Mouse (Mus musculus): ENCODE results near the gene Zfp628. TPM values are rescaled to one million over a fixed set of nuclear protein-coding genes. Genes with fewer than 3 reads are reported as not detected.
A peak's percentile ranks its signal among the peaks of the same experiment; 100 is the strongest.
"Not testable (repeated sequence)": the region's sequence is repeated elsewhere in the genome, so short reads cannot be mapped to it uniquely, and the experiment has no call there.

The Zfp628 gene
- total RNA-seq (2021): 10 to 100 TPM; 14.5 to 16.3 TPM
- long read RNA-seq, experiment 1, partial matches to known transcripts: 0 of 6 reads
- long read RNA-seq, experiment 1, other reads (novel, unspliced or antisense): 4 of 6 reads
- long read RNA-seq, experiment 2, partial matches to known transcripts: 0 of 2 reads
- long read RNA-seq, experiment 2, other reads (novel, unspliced or antisense): 1 of 2 reads

DNA sequence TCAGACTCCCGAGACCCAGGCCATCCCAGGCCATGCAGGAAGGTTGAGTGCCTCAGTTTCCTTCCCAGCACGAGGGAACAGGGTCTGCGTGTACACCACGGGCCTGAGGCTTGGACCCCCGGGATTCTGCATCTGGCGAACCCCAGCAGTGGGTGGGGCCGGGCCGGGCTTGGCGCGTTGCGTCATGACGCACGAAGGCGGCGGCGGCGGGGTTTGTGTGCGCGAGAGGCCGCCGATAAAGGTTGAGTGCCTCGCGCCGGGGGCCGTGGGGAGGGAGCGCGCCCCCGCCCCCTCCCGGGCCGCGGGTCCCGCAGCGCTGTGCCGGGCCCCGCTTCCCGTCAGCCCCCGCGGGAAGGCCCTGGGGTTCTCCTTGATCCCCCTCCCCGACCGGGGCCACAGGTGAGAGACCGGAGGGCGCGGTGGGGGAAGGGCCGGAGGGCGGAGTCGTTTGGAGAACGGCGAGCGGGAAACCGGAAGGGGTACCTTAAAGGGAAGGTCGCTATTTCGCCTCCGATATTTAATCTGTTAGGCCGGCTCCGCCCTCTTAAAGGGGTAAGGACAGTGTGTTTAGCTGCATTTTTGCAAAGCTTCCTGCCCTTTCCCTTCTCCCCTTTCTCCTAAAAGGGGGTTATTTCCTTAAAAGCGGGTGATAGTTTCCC, at the start of gene Zfp628:
Gene Zfp628 (plus strand): TSS at position 211 of the 659 bp plus-strand sequence.
- intact Hi-C loops (cut with DNase I): no loop called here
- DNase-seq (ENCODE audit: low spot score in 2 of 2): peak; percentile 94 to 95

DNA sequence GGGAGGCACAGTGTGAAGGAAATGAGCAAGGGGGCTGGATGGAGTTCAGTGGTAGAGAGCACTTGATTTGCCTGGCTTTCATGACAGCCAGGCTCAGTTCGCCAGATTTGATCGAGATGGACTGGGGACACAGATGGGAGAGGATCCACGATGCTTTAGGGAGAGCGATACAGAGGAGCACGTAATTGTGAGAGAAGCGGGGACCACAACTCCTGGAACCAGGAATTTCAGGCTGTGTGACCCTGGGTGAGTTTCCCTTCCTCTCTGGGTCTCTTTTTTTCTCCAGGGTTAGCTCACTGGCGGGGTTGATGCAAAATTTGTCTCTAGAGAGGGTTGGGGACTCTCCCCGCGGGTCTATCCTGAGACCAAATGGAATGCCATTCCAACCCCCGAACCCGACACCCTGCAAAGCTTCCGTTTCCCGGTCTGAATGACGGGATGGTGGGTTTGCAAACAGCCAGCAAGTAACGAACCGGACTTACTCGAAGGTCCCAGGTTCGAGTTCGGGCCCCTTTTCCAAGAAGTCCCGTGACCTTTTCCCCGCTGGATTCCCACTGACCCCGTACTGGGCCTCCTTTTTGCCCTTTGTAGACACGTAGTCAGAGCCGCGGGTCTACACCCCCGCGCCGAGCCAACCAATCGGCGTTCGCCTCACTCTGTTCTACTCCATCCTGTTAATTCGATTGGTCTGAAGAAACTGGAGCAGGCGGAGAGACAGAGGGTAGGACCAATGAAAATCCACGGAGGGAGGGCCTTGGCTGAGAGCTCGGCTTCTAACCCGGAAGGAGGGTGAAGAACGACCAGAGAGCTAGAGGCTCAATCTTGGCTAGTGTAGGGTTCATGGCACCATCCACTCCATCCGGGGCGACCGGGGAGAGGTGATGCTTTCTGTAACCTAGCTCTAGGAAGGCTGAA, 49.2 kb upstream of the Zfp628 start:
- intact Hi-C loops (cut with DNase I): no loop called here
- peak; percentile 96 for DNase-seq (ENCODE audit: low spot score in 2 of 2)

DNA sequence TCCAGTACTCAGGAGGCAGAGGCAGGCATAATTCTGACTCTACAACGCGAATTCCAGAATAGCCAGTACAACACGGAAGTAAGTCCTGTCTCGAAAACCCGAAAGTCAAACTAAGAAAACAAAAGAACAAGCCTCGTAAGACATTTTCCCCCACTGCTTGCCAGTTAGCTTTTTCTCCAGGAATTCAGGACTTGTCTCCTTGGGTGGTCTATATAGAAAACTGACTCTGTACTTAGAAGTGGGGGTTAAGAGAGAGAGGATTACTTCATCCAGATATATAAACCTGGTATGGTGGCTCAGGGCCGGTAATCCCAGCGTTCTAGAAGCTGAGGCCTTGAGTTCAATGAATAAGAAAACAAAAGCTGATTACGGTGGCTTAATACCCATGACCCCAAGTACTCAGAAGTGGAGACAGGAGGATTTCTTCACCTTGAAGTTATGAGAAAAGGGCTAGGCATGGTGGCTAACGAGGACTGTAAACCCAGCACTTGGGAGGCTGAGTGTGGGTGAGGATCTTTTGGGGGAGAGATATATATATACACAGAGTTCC, 48.3 kb upstream of the Zfp628 start:
- intact Hi-C loops (cut with DNase I): no loop called here
- no peak for DNase-seq (ENCODE audit: low spot score in 2 of 2)

DNA sequence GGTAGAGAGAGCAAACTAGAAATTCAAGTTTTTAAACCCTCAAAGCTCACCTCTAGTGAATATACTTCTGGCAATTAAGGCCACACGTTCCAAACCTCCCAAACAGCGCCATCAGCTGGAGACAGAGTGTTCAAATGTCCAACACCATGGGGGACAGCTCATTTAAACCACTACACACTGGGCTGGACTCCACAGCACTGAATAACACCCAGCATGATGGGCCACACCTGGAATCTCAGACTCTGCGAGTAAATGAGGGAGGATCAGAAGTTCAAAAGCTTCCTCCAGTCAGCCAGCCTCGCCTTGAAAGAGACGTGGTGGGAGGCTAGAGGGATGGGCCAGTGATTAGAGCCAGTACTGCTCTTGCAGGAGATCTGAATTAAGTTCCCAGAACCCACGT, 44.9 kb upstream of the Zfp628 start, which contains the start of gene Isoc2b:
Gene Isoc2b (minus strand): TSS at position 126 of the 400 bp plus-strand sequence.
- DNase-seq (ENCODE audit: low spot score in 2 of 2): no peak
- intact Hi-C loops (cut with DNase I): no loop called here

DNA sequence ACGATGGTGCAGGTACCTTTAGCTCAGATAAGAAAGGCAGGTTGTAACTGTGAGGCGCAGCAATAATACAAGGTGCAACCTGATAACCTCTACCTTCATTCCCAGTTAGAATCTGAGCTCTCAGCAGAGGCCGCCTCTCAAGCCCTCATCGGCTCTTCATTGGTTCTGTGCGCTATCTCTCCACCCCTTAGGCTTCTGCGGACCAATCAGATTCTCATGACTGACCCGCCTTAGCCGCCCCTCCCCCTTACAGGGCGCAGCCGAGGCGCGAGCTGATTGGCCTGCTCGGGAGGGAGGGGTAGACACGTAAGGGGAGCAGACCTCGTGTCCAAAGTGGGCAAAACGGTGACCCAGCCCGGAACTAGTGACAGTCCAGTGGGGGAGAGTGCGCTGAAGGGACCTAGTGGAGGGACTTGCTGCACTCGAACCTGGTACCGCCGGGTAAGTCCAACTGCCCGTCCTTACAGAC, 38.2 kb upstream of the Zfp628 start, which contains the start of gene Isoc2a:
Gene Isoc2a (plus strand): TSS at position 401 of the 469 bp plus-strand sequence.
- DNase-seq (ENCODE audit: low spot score in 2 of 2): peak; percentile 82 to 90
- intact Hi-C loops (cut with DNase I): no loop called here

DNA sequence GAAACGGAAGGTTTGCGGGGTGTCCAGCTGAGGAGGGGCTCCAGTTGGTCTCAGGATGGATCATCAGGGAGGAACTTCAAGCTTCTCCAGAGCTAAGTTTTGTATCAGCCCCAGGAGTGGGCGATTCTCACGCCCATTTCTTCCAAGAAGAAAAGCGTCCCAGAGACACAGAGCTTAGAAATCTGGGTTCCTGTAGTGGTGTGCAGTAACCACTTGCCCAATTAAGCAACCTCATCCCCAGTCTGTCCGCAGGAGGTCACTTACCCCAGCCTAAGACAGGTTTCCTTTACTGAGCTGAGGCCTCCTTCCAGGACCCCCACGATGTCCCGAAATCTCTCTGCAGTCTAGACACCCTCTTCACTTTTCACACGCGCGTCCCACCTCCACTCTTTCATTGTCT, 37.8 kb upstream of the Zfp628 start:
- no peak for DNase-seq (ENCODE audit: low spot score in 2 of 2)
- intact Hi-C loops (cut with DNase I): no loop called here

DNA sequence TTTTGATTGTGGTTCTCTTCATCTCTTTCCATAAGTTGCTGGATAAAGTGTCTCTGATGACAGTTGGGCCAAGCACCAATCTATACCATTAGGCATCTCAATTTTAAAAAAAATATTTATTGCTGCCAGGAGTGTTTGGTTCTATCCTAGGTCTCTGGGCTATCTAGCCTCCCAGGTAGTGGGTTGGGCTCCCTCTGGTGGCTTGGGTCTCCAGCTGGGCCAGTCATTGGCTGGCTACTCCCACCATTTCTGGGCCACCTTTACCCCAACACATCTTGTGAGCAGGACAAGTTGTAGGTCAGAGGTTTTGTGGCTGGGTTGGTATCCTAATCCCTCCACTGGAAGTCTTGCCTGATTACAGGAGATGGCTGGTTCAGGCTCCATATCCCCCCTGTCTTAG, 36.8 kb upstream of the Zfp628 start:
- no peak for DNase-seq (ENCODE audit: low spot score in 2 of 2)
- intact Hi-C loops (cut with DNase I): no loop called here

DNA sequence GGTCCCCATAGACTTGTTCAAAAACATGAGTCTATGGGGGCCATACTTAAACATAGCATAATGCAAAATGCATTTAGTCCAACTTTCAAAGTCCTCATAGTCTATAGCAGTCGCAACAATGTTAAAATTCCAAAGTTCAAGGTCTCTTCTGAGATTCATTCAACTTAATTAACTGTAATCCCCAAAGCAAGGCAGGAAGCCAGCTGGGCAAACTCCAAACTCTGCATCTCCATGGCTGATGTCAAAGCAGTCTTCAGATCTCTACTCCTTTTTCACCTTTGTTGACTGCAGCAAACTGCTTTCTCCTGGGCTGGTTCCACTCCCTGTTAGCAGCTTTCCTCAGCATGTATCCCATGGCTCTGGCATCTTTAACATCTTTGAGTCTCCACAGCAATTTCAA, 36.0 kb upstream of the Zfp628 start:
- intact Hi-C loops (cut with DNase I); DNase-seq (ENCODE audit: low spot score in 2 of 2): not testable (repeated sequence)

DNA sequence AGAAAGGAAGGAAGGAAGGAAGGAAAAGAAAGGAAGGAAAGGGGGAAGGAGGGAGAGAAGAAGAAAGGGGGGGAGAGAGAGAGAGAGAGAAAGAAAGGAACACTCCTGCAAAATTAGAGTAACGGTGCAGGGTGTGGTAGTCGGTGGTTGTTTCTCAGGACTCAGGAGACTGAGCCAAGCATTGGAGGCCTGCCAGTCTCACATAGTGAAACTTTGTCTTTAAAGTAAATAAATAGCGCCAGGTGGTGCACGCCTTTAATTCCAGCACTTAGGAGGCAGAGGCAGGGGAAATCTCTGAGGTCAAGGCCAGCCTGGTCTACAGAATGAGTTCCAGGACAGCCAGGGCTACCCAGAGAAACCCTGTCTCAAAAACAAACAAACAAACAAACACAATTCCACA, 28.3 kb upstream of the Zfp628 start:
- DNase-seq (ENCODE audit: low spot score in 2 of 2): no peak
- intact Hi-C loops (cut with DNase I): no loop called here

DNA sequence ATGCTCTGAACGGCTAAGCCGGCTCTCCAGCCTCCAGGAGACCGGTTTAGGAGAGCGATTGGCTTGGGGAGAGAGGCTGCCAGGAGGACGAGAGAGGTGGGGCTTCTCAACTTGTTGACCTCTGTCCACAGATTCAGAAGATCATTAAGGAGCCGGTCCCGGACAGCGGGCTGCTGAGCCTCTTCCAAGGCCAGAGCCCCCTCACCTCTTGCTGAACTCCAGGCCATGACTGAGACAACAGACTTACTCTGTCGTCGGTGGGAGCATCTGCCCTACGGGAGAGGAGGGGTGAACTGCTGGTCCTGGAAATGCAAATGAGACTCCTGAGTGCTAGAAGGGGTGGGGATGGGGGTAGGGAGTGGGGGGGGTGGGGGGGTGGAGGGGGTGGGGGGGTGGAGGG, 19.8 kb upstream of the Zfp628 start:
- no peak for DNase-seq (ENCODE audit: low spot score in 2 of 2)
- intact Hi-C loops (cut with DNase I): no loop called here

DNA sequence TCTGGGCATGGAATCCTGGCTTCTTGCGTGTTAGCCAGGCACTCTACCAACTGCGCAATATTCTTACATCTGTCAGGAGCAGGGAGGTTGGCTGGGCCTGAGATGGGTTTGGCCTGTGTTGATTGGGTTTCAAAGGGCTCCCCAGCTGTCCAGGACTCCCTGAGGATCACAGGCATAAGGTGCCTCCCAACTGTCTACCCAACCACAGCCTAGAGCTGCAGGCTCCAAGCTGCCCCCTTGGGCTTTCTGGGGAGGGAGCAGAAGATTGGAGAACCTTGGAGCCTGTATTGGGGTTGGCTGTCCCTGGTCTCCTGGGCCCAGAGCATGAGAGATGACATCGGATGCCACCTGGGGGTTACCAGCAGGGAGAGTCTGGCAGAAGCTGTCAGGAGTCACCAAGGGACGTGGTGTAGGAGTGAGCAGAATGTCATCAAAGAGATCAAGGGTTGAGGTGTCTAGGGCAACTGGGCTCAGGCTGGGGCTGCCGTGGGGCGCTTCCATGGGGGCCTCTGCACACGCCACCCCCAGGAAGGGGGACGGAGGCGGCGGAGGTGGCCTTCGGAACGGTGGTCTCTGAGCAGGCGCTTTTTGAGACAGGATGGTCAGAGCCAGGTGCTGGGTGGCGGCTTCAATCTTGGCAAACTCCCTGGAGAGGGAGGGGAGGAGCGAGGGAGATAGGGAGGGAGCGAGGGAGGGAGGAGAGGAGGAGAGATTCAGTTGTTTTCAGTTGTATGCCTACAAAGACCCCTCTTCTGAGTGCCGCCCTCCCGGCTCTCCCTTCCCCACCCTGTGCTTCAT, 16.0 kb upstream of the Zfp628 start:
- intact Hi-C loops (cut with DNase I): no loop called here
- no peak for DNase-seq (ENCODE audit: low spot score in 2 of 2)

DNA sequence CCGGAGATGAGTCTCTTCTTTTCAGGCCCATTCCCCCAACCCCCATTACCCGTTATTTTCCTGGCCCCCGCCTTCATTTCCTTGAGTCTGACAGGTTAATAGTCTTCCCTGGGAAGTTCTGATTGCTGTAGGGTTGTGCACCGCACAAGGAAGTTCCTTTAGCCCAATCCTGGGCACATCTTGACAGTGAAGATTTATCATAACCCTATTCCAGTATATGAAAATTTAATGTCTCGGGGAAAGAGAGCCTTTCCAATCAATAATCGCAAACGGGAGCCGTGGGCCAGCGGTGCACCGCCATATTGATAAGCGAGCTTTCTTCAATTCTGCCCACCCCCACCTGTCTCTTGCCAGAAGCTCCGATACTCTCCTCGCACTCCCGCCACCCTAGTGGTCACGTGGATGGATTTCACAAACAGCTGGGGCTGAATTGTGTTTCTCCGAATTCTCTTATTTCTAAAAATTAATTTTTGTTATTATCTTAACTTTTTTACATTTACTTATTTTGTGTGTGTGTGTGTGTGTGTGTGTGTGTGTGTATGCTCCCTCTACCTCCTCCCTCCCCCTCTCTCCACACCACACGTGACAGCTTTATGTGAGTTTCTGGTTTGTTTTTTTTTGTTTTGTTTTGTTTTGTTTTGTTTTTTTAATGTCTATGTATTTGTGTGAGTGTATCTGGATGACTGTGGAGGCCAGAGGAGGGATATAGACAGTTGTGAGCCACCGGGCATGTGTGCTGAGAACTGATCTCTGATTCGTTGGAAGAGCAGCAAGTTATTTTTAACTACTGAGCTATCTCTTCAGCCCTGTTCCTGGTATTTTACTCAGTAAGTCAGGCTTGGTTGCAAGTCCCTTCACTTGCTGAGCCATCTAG, 15.1 kb upstream of the Zfp628 start:
- DNase-seq (ENCODE audit: low spot score in 2 of 2): no peak
- intact Hi-C loops (cut with DNase I): no loop called here

DNA sequence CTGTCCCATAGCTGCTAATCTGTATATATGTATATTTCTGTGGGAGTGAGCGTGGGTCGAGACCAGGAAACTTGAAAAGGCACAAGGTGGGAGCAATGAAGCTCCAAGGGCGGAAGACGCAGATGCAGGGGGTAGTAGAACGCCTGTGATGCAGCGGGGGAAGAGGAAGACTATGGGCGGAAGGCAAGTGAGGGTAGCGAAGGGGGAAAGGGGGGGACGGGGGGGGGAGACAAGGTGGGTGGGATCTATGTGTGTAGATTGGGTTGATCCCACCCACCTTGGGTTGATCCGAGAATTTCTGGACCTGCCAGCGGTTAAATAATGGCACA, 14.5 kb upstream of the Zfp628 start:
- intact Hi-C loops (cut with DNase I): no loop called here
- no peak for DNase-seq (ENCODE audit: low spot score in 2 of 2)

DNA sequence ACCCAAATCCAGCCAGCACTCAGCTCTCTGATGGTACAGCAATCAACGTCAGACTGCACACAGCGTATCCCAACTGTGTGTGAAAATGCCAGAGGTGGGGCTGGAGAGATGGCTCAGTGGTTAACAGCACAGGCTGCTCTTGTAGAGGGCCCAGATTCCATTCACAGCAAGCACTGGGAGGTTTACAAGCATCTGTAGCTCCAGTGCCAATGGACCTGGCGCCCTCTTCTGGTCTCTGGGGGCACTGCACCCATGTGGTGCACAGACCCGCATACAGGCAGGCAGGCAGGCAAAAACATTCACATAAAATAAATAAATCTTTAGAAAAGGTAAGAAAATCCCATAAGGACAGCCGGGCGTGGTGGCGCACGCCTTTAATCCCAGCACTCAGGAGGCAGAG, 13.8 kb upstream of the Zfp628 start:
- intact Hi-C loops (cut with DNase I): no loop called here
- no peak for DNase-seq (ENCODE audit: low spot score in 2 of 2)

DNA sequence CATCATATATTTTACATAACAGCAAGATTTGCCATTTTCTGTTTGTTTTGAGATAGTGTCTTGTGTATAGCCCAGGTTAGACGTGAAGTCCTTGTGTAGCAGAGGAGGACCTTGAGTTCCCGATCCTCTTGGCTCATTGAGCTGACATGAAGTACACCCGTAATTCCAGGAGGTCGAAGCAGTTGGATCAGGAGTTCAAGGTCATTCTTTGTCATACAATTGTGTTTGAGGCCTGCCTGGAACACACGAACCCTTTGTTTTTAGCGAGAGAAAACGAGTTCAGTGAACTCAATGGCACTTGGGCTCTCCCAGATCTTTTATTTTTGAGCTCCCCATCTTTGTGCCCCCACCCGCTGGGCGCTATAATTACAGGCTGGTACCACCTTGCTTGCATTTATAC, 12.6 kb upstream of the Zfp628 start:
- DNase-seq (ENCODE audit: low spot score in 2 of 2): no peak
- intact Hi-C loops (cut with DNase I): no loop called here

DNA sequence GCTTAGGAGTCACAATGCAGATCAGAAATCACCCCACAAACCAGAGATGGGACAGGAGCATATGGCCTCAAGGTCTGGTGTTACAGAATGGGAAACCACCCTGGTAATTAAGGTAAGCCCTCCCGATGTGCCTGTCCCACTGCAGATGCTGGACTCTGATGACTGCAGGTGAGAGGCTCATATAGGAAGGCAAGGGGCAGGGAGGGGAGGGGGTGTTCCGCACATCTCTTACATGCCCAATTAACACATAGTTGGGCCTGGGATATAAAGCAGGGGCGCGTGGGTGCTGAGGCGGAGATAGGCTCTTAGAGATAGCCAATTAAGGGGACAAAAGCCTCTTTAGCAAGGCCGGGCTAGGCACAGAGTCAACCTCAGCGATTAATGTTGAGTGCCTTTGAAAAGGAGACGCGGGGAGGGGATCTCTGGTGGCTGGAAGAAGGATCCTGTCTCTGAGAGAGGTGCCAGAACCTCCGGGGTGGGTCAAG, 8.5 kb upstream of the Zfp628 start, which contains the start of gene Gm36210:
Gene Gm36210 (minus strand): TSS at position 51 of the 485 bp plus-strand sequence.
- no peak for DNase-seq (ENCODE audit: low spot score in 2 of 2)
- intact Hi-C loops (cut with DNase I): no loop called here

DNA sequence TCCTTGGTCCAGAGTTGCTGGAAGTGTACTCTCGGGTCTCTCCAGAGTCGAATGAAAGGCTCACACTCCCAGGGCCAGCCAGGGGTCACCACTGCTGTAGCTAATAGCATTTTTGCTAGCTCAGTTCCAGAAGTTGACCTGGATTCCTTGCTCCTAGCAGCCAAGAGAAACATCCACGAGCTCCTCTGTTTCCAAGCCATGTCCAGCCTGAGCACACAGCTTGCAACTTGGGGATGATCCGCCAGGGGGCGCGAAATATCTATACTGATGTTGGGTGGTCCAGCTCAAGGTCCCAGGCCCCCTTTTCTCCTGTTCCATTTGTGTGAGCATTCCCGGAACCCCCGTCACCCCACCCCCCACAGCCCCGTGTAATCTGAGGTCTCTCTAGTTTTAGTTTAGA, 3.5 kb upstream of the Zfp628 start:
- intact Hi-C loops (cut with DNase I): no loop called here
- DNase-seq (ENCODE audit: low spot score in 2 of 2): peak; percentile 71 to 76

DNA sequence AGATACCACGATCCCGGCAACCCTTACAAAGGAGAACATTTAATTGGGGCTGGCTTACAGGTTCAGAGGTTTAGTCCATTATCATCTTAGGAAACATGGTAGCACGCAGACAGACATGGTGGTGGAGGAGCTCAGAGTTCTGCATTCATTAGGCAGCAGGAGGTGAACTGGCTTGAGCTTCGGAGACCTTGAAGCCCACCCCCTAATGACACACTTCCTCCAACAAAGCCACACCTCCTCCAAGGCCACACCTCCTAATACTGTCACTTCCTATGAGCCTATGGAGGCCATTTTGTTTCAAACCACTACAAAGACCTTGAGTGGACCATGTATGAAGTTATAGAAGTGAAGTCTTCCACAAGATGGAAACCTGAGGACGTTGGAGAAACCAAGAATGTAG, 2.8 kb upstream of the Zfp628 start:
- no peak for DNase-seq (ENCODE audit: low spot score in 2 of 2)
- intact Hi-C loops (cut with DNase I): no loop called here
